Mouse (Mus musculus) forebrain, postnatal 0 days (tissue): ENCODE results near the gene Neu2. TPM values are rescaled to one million over a fixed set of nuclear protein-coding genes. Genes with fewer than 3 reads are reported as not detected.

ENCODE experiments used
- ATAC-seq: fragments of 200-750 bp; cut with Nextera tagmentation; 2 replicates; pipeline ENCODE4 v1.8.0; 2017; ENCODE audit warnings: mild to moderate bottlenecking, moderate library complexity
- DNase-seq: peaks from one replicate; pipeline ENCODE4 v3.0.0-alpha.2; 2015
- H3K27ac ChIP-seq: fragments of 300-500 bp; sonication (generic); 2 replicates; pipeline ENCODE4 v1.5.1; 2014; ENCODE audit warnings: low read depth, mild to moderate bottlenecking, antibody characterized with exemption, low read length, moderate library complexity, mixed read lengths
- H3K27me3 ChIP-seq: fragments of 300-500 bp; sonication (generic); 2 replicates; pipeline ENCODE4 v1.6.1; 2014; ENCODE audit warnings: mild to moderate bottlenecking, low read length, mixed read lengths; ENCODE audit not compliant: insufficient read depth
- H3K36me3 ChIP-seq: fragments of 300-500 bp; sonication (generic); 2 replicates; pipeline ENCODE4 v1.6.1; 2014; ENCODE audit warnings: mild to moderate bottlenecking, moderate library complexity; ENCODE audit not compliant: insufficient read depth
- H3K4me1 ChIP-seq: fragments of 300-500 bp; sonication (generic); 2 replicates; pipeline ENCODE4 v1.6.1; 2014; ENCODE audit warnings: antibody characterized with exemption; ENCODE audit not compliant: insufficient read depth
- H3K4me2 ChIP-seq: fragments of 300-500 bp; sonication (generic); 2 replicates; pipeline ENCODE4 v1.6.1; 2014; ENCODE audit warnings: low read depth, mild to moderate bottlenecking, moderate library complexity
- H3K4me3 ChIP-seq: fragments of 300-500 bp; sonication (generic); 2 replicates; pipeline ENCODE4 v1.5.1; 2014; ENCODE audit warnings: low read depth, low read length, mixed read lengths
- H3K9ac ChIP-seq: fragments of 300-500 bp; sonication (generic); 2 replicates; pipeline ENCODE4 v1.6.1; 2014; ENCODE audit warnings: mild to moderate bottlenecking
- H3K9me3 ChIP-seq: fragments of 300-500 bp; sonication (generic); 2 replicates; pipeline ENCODE4 v1.6.1; 2016; ENCODE audit warnings: low read length
- CTCF ChIP-seq: sonication (generic); IDR thresholded peaks from 2 replicates; pipeline ENCODE4 v1.5.1; 2016; ENCODE audit warnings: antibody characterized with exemption, control low read depth, low read depth
- WGBS: fragments of 180-500 bp; shearing (Covaris S2); extraction: QIAGEN DNeasy Blood & Tissue Kit; methylation state at CpG from one replicate; pipeline ENCODE4 v1.1.7; 2014; 5-methylcytosine and 5-hydroxymethylcytosine counted together
- polyA plus RNA-seq: library from polyadenylated mRNA; unstranded; fragments of >200 nt; fragmentation: Nextera tagmentation; extraction: Ambion mirVana; gene quantifications from 2 replicates; pipeline ENCODE4 v1.2.1, GENCODE M21; 2015
- total RNA-seq: library from RNA; depleted of rRNA; stranded (reverse); fragments of >200 nt; gene quantifications from 2 replicates; pipeline ENCODE4 v1.2.3, GENCODE M21; 2014

The Neu2 gene
- total and polyA plus RNA-seq, 2 experiments from 2014 or later, result 0.99 to 1.4 TPM

GRCm38 (mm10) chr1:87510166-87510691 is 540 bp downstream of the Neu2 start:
- DNase-seq (peak; percentile 85), ATAC-seq (peak; percentile 93)
- Histone ChIP-seq H3K4me1 (peaks cover 7% of the 10 kb centered on the region; the same call in 1 of the 2 replicates), H3K9ac (peak overlapping the region; percentile 80), H3K27ac (peak overlapping the region; percentile 55), H3K36me3 (no peaks in the 10 kb centered on the region), H3K4me2 (peak overlapping the region; percentile 94), H3K9me3 (no peaks in the 10 kb centered on the region), H3K4me3 (peak overlapping the region; percentile 78), H3K27me3 (peaks cover 12% of the 10 kb centered on the region; the same call in 1 of the 2 replicates)
- 1% methylated on average over 51 of the region's 61 CpGs for WGBS
- no peak for TF ChIP-seq CTCF

- Histone ChIP-seq H3K36me3 (no peaks in the 10 kb centered on the region), H3K4me1 (peaks cover 7% of the 10 kb centered on the region; the same call in 1 of the 2 replicates), H3K9ac (no peak overlapping the region), H3K27ac (no peak overlapping the region), H3K4me2 (peak overlapping the region; percentile 94), H3K27me3 (peaks cover 12% of the 10 kb centered on the region; the same call in 1 of the 2 replicates), H3K4me3 (peak overlapping the region; percentile 78), H3K9me3 (no peaks in the 10 kb centered on the region)
- TF ChIP-seq CTCF, result 0 out of 2 replicates have a peak, but pooled peaks have one; percentile 30
- peak; percentile 40; the same call in 1 of the 2 replicates for ATAC-seq
- 5% methylated on average over 5 of the region's 5 CpGs for WGBS
- no peak for DNase-seq
Measured at GRCm38 (mm10) chr1:87510845-87511244, 1.2 kb downstream of the Neu2 start.

GRCm38 (mm10) chr1:87520467-87520866 is 10.8 kb downstream of the Neu2 start:
- no peak overlapping the region for H3K4me3 ChIP-seq
- H3K27ac ChIP-seq, result no peak overlapping the region
- no peak overlapping the region for H3K9ac ChIP-seq
- H3K9me3 ChIP-seq, result no peaks in the 10 kb centered on the region
- no peaks in the 10 kb centered on the region for H3K36me3 ChIP-seq
- no peak for DNase-seq
- H3K4me2 ChIP-seq, result peak overlapping the region; percentile 26; the same call in 1 of the 2 replicates
- no peak for ATAC-seq
- H3K27me3 ChIP-seq, result no peaks in the 10 kb centered on the region
- no peak for TF ChIP-seq CTCF
- H3K4me1 ChIP-seq, result 0 out of 2 replicates have a peak, but pooled peaks cover 3% of the 10 kb centered on the region

- Histone ChIP-seq H3K4me2 (no peak overlapping the region), H3K4me1 (0 out of 2 replicates have a peak, but pooled peaks cover 3% of the 10 kb centered on the region), H3K36me3 (no peaks in the 10 kb centered on the region), H3K27ac (no peak overlapping the region), H3K9me3 (no peaks in the 10 kb centered on the region), H3K9ac (no peak overlapping the region), H3K4me3 (no peak overlapping the region), H3K27me3 (no peaks in the 10 kb centered on the region)
- DNase-seq (no peak), ATAC-seq (no peak)
- no peak for TF ChIP-seq CTCF
- 57% methylated on average over 1 of the region's 1 CpGs for WGBS
Measured at GRCm38 (mm10) chr1:87521523-87521922, 11.8 kb downstream of the Neu2 start.

- Histone ChIP-seq H3K4me2 (no peak overlapping the region), H3K27me3 (no peaks in the 10 kb centered on the region), H3K9me3 (no peaks in the 10 kb centered on the region), H3K36me3 (no peaks in the 10 kb centered on the region), H3K4me3 (no peak overlapping the region), H3K9ac (no peak overlapping the region), H3K27ac (no peak overlapping the region), H3K4me1 (0 out of 2 replicates have a peak, but pooled peaks cover 3% of the 10 kb centered on the region)
- ATAC-seq, result no peak
- DNase-seq, result no peak
- 93% methylated on average over 7 of the region's 7 CpGs for WGBS
- no peak for TF ChIP-seq CTCF
Measured at GRCm38 (mm10) chr1:87525041-87525440, 15.4 kb downstream of the Neu2 start.

- no peak for TF ChIP-seq CTCF
Measured at GRCm38 (mm10) chr1:87527191-87527590, 17.5 kb downstream of the Neu2 start.

GRCm38 (mm10) chr1:87532346-87532745 is 22.7 kb downstream of the Neu2 start:
- Histone ChIP-seq H3K9me3 (no peaks in the 10 kb centered on the region), H3K36me3 (no peaks in the 10 kb centered on the region), H3K27me3 (no peaks in the 10 kb centered on the region), H3K4me1 (no peaks in the 10 kb centered on the region), H3K9ac (no peak overlapping the region), H3K4me2 (no peak overlapping the region), H3K27ac (0 out of 2 replicates have a peak overlapping the region, but pooled peaks have one; percentile 9), H3K4me3 (no peak overlapping the region)
- TF ChIP-seq CTCF, result no peak
- DNase-seq (no peak), ATAC-seq (no peak)
- WGBS, result 76% methylated on average over 4 of the region's 4 CpGs

More at GRCm38 (mm10) chr1:87527191-87527590, 17.5 kb downstream of the Neu2 start:
- 62% methylated on average over 9 of the region's 9 CpGs for WGBS
- no peaks in the 10 kb centered on the region for H3K27me3 ChIP-seq
- H3K4me3 ChIP-seq, result no peak overlapping the region
- ATAC-seq (no peak), DNase-seq (no peak)
- H3K27ac ChIP-seq, result no peak overlapping the region
- H3K4me1 ChIP-seq, result no peaks in the 10 kb centered on the region
- no peak overlapping the region for H3K4me2 ChIP-seq
- H3K36me3 ChIP-seq, result no peaks in the 10 kb centered on the region
- no peaks in the 10 kb centered on the region for H3K9me3 ChIP-seq
- no peak overlapping the region for H3K9ac ChIP-seq
